Mouse (Mus musculus): ENCODE data around the gene Dppa1. TPM values are rescaled to one million over a fixed set of nuclear protein-coding genes. Genes with fewer than 3 reads are reported as not detected.
"Not testable (repeated sequence)": the region's sequence is repeated elsewhere in the genome, so short reads cannot be mapped to it uniquely, and the experiment has no call there.

Gene Dppa1
- total and polyA plus RNA-seq, 3 experiments, result not detected

DNA sequence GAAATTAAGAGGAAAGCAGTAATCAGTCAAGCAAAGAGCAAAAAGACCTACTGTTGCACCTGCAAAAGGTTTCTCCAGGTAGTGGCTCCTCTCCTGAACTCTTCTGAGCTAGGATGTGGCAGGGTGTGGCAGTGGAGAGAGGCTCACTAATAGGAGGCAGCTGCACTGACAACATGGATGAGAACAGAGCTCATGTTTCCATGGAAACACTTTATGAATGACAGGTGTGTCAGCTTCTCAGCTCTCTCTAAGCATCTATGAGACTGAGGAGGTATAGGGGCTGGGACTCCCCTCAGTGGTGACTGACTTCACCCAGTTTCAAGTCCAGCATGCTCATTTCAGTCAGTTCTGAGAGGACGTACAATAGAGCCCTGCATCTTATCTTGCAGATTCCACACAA lies 15.8 kb upstream of the Dppa1 start:
- Histone ChIP-seq H3K36me3 (ENCODE audit: control insufficient read depth in 1 of 2, insufficient read depth in 2 of 2, low read length in 2 of 2) (no peaks in the 10 kb centered on the region), H3K9me3 (replicated peaks; ENCODE audit: insufficient read depth, low read length) (no peaks in the 10 kb centered on the region), H3K4me1 (ENCODE audit: control insufficient read depth in 1 of 2, insufficient read depth in 2 of 2, low read length in 2 of 2) (no peaks in the 10 kb centered on the region), H3K9ac (ENCODE audit: control insufficient read depth, low read depth, low read length, poor library complexity, severe bottlenecking) (no peak overlapping the region), H3K27me3 (ENCODE audit: control insufficient read depth in 1 of 2, insufficient read depth in 2 of 2, low read length in 2 of 2) (0 out of 4 replicates have a peak, but pooled peaks cover 0 to 1% of the 10 kb centered on the region in 2 experiments), H3K79me2 (ENCODE audit: control insufficient read depth, insufficient read depth, low read length, poor library complexity) (no peaks in the 10 kb centered on the region), H3K27ac (ENCODE audit: control insufficient read depth, low read depth, low read length) (no peak overlapping the region), H3K4me3 (ENCODE audit: control insufficient read depth in 1 of 2, insufficient read depth in 1 of 2, low read depth in 2 of 2, low read length in 2 of 2) (no peak overlapping the region)
- TF ChIP-seq TAL1 (IDR thresholded peaks at IDR 0.05; ENCODE audit: low read length), result no peak
- no peak for TF ChIP-seq EP300 (IDR thresholded peaks at IDR 0.05; ENCODE audit: low read depth in 1 of 2, low read length in 2 of 2)
- TF ChIP-seq POLR2AphosphoS2 (IDR thresholded peaks at IDR 0.05; ENCODE audit: low read length), result no peak
- no peak for DNase-seq (ENCODE audit: low read depth, low spot score)

- no peaks in the 10 kb centered on the region for H3K36me3 ChIP-seq (ENCODE audit: control insufficient read depth in 1 of 2, insufficient read depth in 2 of 2, low read length in 2 of 2)
- no peaks in the 10 kb centered on the region for H3K9me3 ChIP-seq (replicated peaks; ENCODE audit: insufficient read depth, low read length)
- no peaks in the 10 kb centered on the region for H3K79me2 ChIP-seq (ENCODE audit: control insufficient read depth, insufficient read depth, low read length, poor library complexity)
- H3K4me3 ChIP-seq (ENCODE audit: control insufficient read depth in 1 of 2, insufficient read depth in 1 of 2, low read depth in 2 of 2, low read length in 2 of 2), result no peak overlapping the region
- no peak overlapping the region for H3K27ac ChIP-seq (ENCODE audit: control insufficient read depth, low read depth, low read length)
- peak; percentile 8; the same call in 1 of the 2 replicates for TF ChIP-seq SMC3 (IDR thresholded peaks at IDR 0.05; ENCODE audit: low read depth, low read length)
- no peak for TF ChIP-seq POLR2A (IDR thresholded peaks at IDR 0.05; ENCODE audit: control insufficient read depth in 1 of 2, insufficient read depth in 1 of 2, low read depth in 1 of 2, low read length in 2 of 2, poor library complexity in 1 of 2)
- H3K27me3 ChIP-seq (ENCODE audit: control insufficient read depth in 1 of 2, insufficient read depth in 2 of 2, low read length in 2 of 2), result peaks cover 0 to 2% of the 10 kb centered on the region in 2 experiments; a peak in 1 of 4 replicates
- no peak overlapping the region for H3K9ac ChIP-seq (ENCODE audit: control insufficient read depth, low read depth, low read length, poor library complexity, severe bottlenecking)
- no peaks in the 10 kb centered on the region for H3K4me1 ChIP-seq (ENCODE audit: control insufficient read depth in 1 of 2, insufficient read depth in 2 of 2, low read length in 2 of 2)
- no peak for DNase-seq (ENCODE audit: low read depth, low spot score)
These were observed 7.5 kb upstream of the Dppa1 start for GRCm38 (mm10) chr11:46636568-46636967.

DNA sequence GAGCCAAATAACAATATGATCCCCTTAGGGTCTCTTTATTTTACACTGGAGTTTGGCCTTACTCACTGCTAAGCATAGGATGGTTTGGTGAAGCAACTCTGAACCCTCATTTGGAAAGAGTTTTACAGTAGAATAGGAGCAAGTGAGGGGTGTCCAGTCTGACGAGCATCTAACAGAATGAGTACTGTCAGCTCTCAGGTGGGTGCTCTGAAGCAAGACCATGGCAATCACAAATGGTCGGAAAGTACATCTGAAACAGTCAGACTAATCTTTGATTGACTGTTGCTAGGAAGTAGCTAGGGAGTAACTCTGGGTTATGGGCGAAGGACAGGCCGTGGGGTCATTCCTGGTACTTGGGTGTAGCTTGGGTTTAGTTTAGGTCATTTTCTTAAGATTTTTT lies 6.5 kb upstream of the Dppa1 start:
- not testable (repeated sequence) for H3K27me3 ChIP-seq (ENCODE audit: control insufficient read depth in 1 of 2, insufficient read depth in 2 of 2, low read length in 2 of 2); H3K79me2 ChIP-seq (ENCODE audit: control insufficient read depth, insufficient read depth, low read length, poor library complexity); H3K9ac ChIP-seq (ENCODE audit: control insufficient read depth, low read depth, low read length, poor library complexity, severe bottlenecking); H3K4me3 ChIP-seq (ENCODE audit: control insufficient read depth in 1 of 2, insufficient read depth in 1 of 2, low read depth in 2 of 2, low read length in 2 of 2); H3K36me3 ChIP-seq (ENCODE audit: control insufficient read depth in 1 of 2, insufficient read depth in 2 of 2, low read length in 2 of 2); H3K9me3 ChIP-seq (replicated peaks; ENCODE audit: insufficient read depth, low read length); H3K27ac ChIP-seq (ENCODE audit: control insufficient read depth, low read depth, low read length); DNase-seq (ENCODE audit: low read depth, low spot score); H3K4me1 ChIP-seq (ENCODE audit: control insufficient read depth in 1 of 2, insufficient read depth in 2 of 2, low read length in 2 of 2)

DNA sequence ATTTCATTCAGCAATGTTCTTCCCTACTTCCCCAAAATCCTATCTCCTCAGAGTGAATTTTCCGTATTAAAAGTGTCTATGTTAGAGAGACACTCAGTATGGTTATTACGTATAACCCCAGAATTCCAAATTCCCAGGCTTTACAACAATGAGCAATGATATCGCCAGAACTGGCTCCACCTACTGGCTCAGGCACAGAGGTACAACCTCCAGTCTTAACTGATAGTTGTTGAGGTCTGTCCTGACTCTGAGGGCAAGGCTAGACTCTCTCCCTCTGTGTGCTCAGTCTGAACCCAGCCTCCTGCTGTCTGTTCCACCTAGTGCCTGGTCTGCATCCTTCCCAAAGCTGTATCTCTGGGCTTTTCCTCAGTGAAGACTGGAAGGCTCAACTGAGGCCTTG lies 2.6 kb upstream of the Dppa1 start:
- peak; percentile 14 for DNase-seq (ENCODE audit: low read depth, low spot score)

More for the DNA sequence above, 2.6 kb upstream of the Dppa1 start:
- Histone ChIP-seq H3K79me2 (ENCODE audit: control insufficient read depth, insufficient read depth, low read length, poor library complexity) (no peaks in the 10 kb centered on the region), H3K27me3 (ENCODE audit: control insufficient read depth in 1 of 2, insufficient read depth in 2 of 2, low read length in 2 of 2) (no peaks in the 10 kb centered on the region), H3K27ac (ENCODE audit: control insufficient read depth, low read depth, low read length) (no peak overlapping the region), H3K9ac (ENCODE audit: control insufficient read depth, low read depth, low read length, poor library complexity, severe bottlenecking) (no peak overlapping the region), H3K4me3 (ENCODE audit: control insufficient read depth in 1 of 2, insufficient read depth in 1 of 2, low read depth in 2 of 2, low read length in 2 of 2) (no peak overlapping the region), H3K9me3 (replicated peaks; ENCODE audit: insufficient read depth, low read length) (no peaks in the 10 kb centered on the region), H3K36me3 (ENCODE audit: control insufficient read depth in 1 of 2, insufficient read depth in 2 of 2, low read length in 2 of 2) (no peaks in the 10 kb centered on the region), H3K4me1 (ENCODE audit: control insufficient read depth in 1 of 2, insufficient read depth in 2 of 2, low read length in 2 of 2) (no peaks in the 10 kb centered on the region)
- no peak for TF ChIP-seq MEF2A (IDR thresholded peaks at IDR 0.05; ENCODE audit: extremely low read depth, insufficient replicate concordance, low read depth, low read length, poor library complexity, severe bottlenecking)
- peak; percentile 46 for TF ChIP-seq RAD21 (IDR thresholded peaks at IDR 0.05; ENCODE audit: low read depth, low read length)
- peak; percentile 26; the same call in 1 of the 2 replicates for TF ChIP-seq ZC3H11A (IDR thresholded peaks at IDR 0.05; ENCODE audit: low read depth, low read length)
- TF ChIP-seq E2F4 (IDR thresholded peaks at IDR 0.05; ENCODE audit: borderline replicate concordance, low read depth, low read length), result no peak
- TF ChIP-seq EP300 (IDR thresholded peaks at IDR 0.05; ENCODE audit: low read depth in 1 of 2, low read length in 2 of 2), result no peak
- TF ChIP-seq POLR2AphosphoS2 (IDR thresholded peaks at IDR 0.05; ENCODE audit: low read length), result no peak
- peak; percentile 62 for TF ChIP-seq SMC3 (IDR thresholded peaks at IDR 0.05; ENCODE audit: low read depth, low read length)
- TF ChIP-seq CTCF (IDR thresholded peaks at IDR 0.05 in 2 of 3, conservative IDR thresholded peaks at IDR 0.05 in 1 of 3; ENCODE audit: control insufficient read depth in 1 of 3, insufficient read depth in 1 of 3, low read depth in 2 of 3, low read length in 3 of 3, poor library complexity in 1 of 3, severe bottlenecking in 1 of 3), result peak; percentile 24 to 63 (median 58)

Measured in MEL (cell line).